Mouse (Mus musculus) left cerebral cortex, adult 8-10 months (tissue): ENCODE data around the gene C130026I21Rik. TPM values are rescaled to one million over a fixed set of nuclear protein-coding genes. Genes with fewer than 3 reads are reported as not detected.

Experiments
- microRNA-seq, 2 experiments: library from miRNA; unstranded; fragments of <30 nt; microRNA quantifications; one replicate each; pipeline ENCODE4 v1.2.0; 2022
- total RNA-seq, 4 experiments: library from RNA; stranded (reverse); gene quantifications; 2 replicates each; pipeline ENCODE4 v1.2.4; 2022

C130026I21Rik gene
- total RNA-seq, 4 experiments from 2014 or later = 0.32 to 1.3 (median 0.83) TPM

Small RNA genes within 50 kb of the gene (microRNA-seq; reads per million reads assigned to microRNA genes)
- 0 reads per million in 2 experiments for gene Gm27907

Other genes starting within 250 kb of the C130026I21Rik start
- not detected for gene Gm10553, start 170.4 kb downstream of the C130026I21Rik start, total RNA-seq
- gene A530032D15Rik, start 160.7 kb downstream of the C130026I21Rik start, total RNA-seq = 1 to 10 TPM in 1 of 4 experiments, under 1 TPM in 1, not detected in 2; 0.23 to 1.1 TPM